In the genomic region with DNA sequence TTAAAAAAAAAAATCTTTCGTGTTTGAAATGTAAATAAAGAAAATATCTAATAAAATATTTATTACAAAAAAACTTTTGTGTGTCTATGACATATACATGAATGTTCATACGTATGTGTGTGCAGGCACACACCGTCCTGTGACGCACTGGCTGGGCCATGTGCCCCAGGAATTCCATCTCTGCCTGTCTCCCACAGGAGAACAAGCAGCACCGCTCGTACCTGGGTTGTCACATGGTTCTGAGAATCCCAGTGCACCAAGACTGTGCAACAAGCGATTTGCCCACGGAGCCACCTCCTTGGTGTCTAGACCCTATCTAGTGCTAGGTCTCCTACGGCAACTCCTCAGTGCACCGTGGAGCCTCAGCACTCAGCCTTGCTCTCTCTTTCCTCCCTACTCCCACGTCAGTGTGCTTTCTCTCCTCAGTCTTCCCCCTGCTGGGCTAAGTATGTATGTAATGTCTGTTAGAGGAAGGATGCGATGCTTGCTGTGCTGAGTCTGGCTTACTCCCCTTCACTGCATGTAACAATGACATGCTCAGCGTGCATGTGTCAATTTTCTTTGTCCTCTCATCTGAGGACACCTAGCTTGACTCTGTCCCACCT, we compare ENCODE assay signal across 15 mouse cellular contexts. TPM values are rescaled to one million over a fixed set of nuclear protein-coding genes. Genes with fewer than 3 reads are reported as not detected.
DNase-seq lines count a peak whose midpoint lies in the region; ATAC-seq and TF ChIP-seq lines count a peak whose summit lies in the region.
"Had no signal": no experiment of that assay in that cellular context is flagged by ENCODE, and none has a peak within 500 bp of the region (broad histone marks: within the 10 kb centered on the region; RNA-seq: fewer than 3 reads in every experiment).

No protein-coding gene starts in this region.

- no peaks in the 10 kb centered on the region for H3K4me1 ChIP-seq in embryonic facial prominence, embryonic 14.5 days (ENCODE audit: control insufficient read depth, insufficient read depth, low read length)
- H3K4me1 ChIP-seq in embryonic facial prominence, embryonic 10.5 days = no peaks in the 10 kb centered on the region
- H3K4me1 ChIP-seq in intestine, embryonic 14.5 days (replicated peaks; ENCODE audit: control insufficient read depth, insufficient read depth, low read length) = 0 out of 2 replicates have a peak, but pooled peaks cover 13% of the 10 kb centered on the region
- H3K4me1 ChIP-seq in intestine, embryonic 15.5 days (replicated peaks) = no peaks in the 10 kb centered on the region
- H3K4me1 ChIP-seq in neural tube, embryonic 14.5 days (ENCODE audit: control insufficient read depth, insufficient read depth, low read length) = no peaks in the 10 kb centered on the region
- no peaks in the 10 kb centered on the region for H3K4me1 ChIP-seq in neural tube, embryonic 15.5 days
- H3K4me1 ChIP-seq in stomach, postnatal 0 days (replicated peaks; ENCODE audit: control insufficient read depth, insufficient read depth) = no peaks in the 10 kb centered on the region

- peak; percentile 31; the same call in 1 of the 2 replicates for ATAC-seq in embryonic facial prominence, embryonic 14.5 days (ENCODE audit: low read depth)
- no peak for ATAC-seq in intestine, embryonic 14.5 days (replicated peaks; ENCODE audit: low FRiP score, low TSS enrichment, low read depth)
- no peak for ATAC-seq in intestine, embryonic 15.5 days
- peak; percentile 20; the same call in 1 of the 2 replicates for ATAC-seq in neural tube, embryonic 14.5 days (ENCODE audit: low read depth)
- ATAC-seq in neural tube, embryonic 15.5 days (ENCODE audit: low FRiP score) = no peak
- ATAC-seq in stomach, postnatal 0 days (ENCODE audit: low FRiP score, low TSS enrichment) = no peak
- no peak for ATAC-seq in activated CD4-positive, CD25-positive, alpha-beta regulatory T cell, adult 4 months
- ATAC-seq: Patski had no signal

- H3K9me3 ChIP-seq in embryonic facial prominence, embryonic 14.5 days (ENCODE audit: control insufficient read depth, low read length) = no peaks in the 10 kb centered on the region
- H3K9me3 ChIP-seq in embryonic facial prominence, embryonic 10.5 days = no peaks in the 10 kb centered on the region
- no peaks in the 10 kb centered on the region for H3K9me3 ChIP-seq in intestine, embryonic 14.5 days (ENCODE audit: control insufficient read depth, low read length)
- H3K9me3 ChIP-seq in intestine, embryonic 15.5 days = no peaks in the 10 kb centered on the region
- H3K9me3 ChIP-seq in neural tube, embryonic 14.5 days (ENCODE audit: control insufficient read depth, low read length) = no peaks in the 10 kb centered on the region
- no peaks in the 10 kb centered on the region for H3K9me3 ChIP-seq in neural tube, embryonic 15.5 days (replicated peaks)
- no peaks in the 10 kb centered on the region for H3K9me3 ChIP-seq in stomach, postnatal 0 days (ENCODE audit: control insufficient read depth, low read length)
- H3K9me3 ChIP-seq: heart, embryonic 13.5 days had no signal

- DNase-seq in embryonic facial prominence, embryonic 14.5 days (ENCODE audit: low spot score) = no peak
- no peak for DNase-seq in embryonic facial prominence, embryonic 10.5 days (ENCODE audit: low spot score)
- DNase-seq in intestine, embryonic 14.5 days (ENCODE audit: low spot score) = peak; percentile 39
- DNase-seq in stomach, postnatal 0 days (ENCODE audit: low spot score) = no peak
- DNase-seq: cerebellum, adult 9-10 months; embryo, embryonic 11 days; kidney, adult 9 months; layer of hippocampus, adult 9-11 months; lung, adult 2 months had no signal

- WGBS in embryonic facial prominence, embryonic 14.5 days = 85% methylated on average over 13 of the region's 13 CpGs
- 91% methylated on average over 13 of the region's 13 CpGs for WGBS in embryonic facial prominence, embryonic 10.5 days
- 90% methylated on average over 13 of the region's 13 CpGs for WGBS in intestine, embryonic 14.5 days
- 92% methylated on average over 13 of the region's 13 CpGs for WGBS in intestine, embryonic 15.5 days
- 84% methylated on average over 13 of the region's 13 CpGs for WGBS in neural tube, embryonic 14.5 days
- WGBS in neural tube, embryonic 15.5 days = 82% methylated on average over 13 of the region's 13 CpGs
- WGBS in stomach, postnatal 0 days = 90% methylated on average over 13 of the region's 13 CpGs

- H3K36me3 ChIP-seq in embryonic facial prominence, embryonic 14.5 days (ENCODE audit: control insufficient read depth, insufficient read depth, low read length) = peaks cover 53% of the 10 kb centered on the region
- H3K36me3 ChIP-seq in embryonic facial prominence, embryonic 10.5 days (replicated peaks) = peaks cover 59% of the 10 kb centered on the region
- H3K36me3 ChIP-seq in intestine, embryonic 14.5 days (ENCODE audit: control insufficient read depth, insufficient read depth, low read length) = peaks cover 52% of the 10 kb centered on the region
- H3K36me3 ChIP-seq in intestine, embryonic 15.5 days = peaks cover 15% of the 10 kb centered on the region; the same call in 1 of the 2 replicates
- H3K36me3 ChIP-seq in neural tube, embryonic 14.5 days (ENCODE audit: control insufficient read depth, insufficient read depth, low read length) = peaks cover 36% of the 10 kb centered on the region
- peaks cover 48% of the 10 kb centered on the region for H3K36me3 ChIP-seq in neural tube, embryonic 15.5 days
- peaks cover 6% of the 10 kb centered on the region for H3K36me3 ChIP-seq in stomach, postnatal 0 days (ENCODE audit: control insufficient read depth, insufficient read depth, low read length)

- H3K4me3 ChIP-seq in embryonic facial prominence, embryonic 14.5 days (ENCODE audit: low read depth, low read length) = no peak overlapping the region
- H3K4me3 ChIP-seq in embryonic facial prominence, embryonic 10.5 days = no peak overlapping the region
- no peak overlapping the region for H3K4me3 ChIP-seq in intestine, embryonic 14.5 days (ENCODE audit: low read depth, low read length)
- H3K4me3 ChIP-seq in intestine, embryonic 15.5 days (replicated peaks) = no peak overlapping the region
- H3K4me3 ChIP-seq in neural tube, embryonic 14.5 days (ENCODE audit: low read depth, low read length) = no peak overlapping the region
- no peak overlapping the region for H3K4me3 ChIP-seq in neural tube, embryonic 15.5 days (replicated peaks)
- H3K4me3 ChIP-seq in stomach, postnatal 0 days (ENCODE audit: low read depth, low read length) = no peak overlapping the region
- H3K4me3 ChIP-seq: heart, embryonic 13.5 days had no signal

- no peak for TF ChIP-seq EP300 in stomach, postnatal 0 days (optimal IDR thresholded peaks at IDR 0.05)

- H3K4me2 ChIP-seq in embryonic facial prominence, embryonic 14.5 days (ENCODE audit: low read depth, low read length) = no peak overlapping the region
- H3K4me2 ChIP-seq in intestine, embryonic 14.5 days (ENCODE audit: low read length) = no peak overlapping the region
- no peak overlapping the region for H3K4me2 ChIP-seq in intestine, embryonic 15.5 days (replicated peaks)
- no peak overlapping the region for H3K4me2 ChIP-seq in neural tube, embryonic 14.5 days (ENCODE audit: low read depth, low read length)
- no peak overlapping the region for H3K4me2 ChIP-seq in neural tube, embryonic 15.5 days
- H3K4me2 ChIP-seq in stomach, postnatal 0 days (replicated peaks; ENCODE audit: low read depth) = no peak overlapping the region
- H3K4me2 ChIP-seq: heart, embryonic 13.5 days had no signal

- no peak overlapping the region for H3K9ac ChIP-seq in embryonic facial prominence, embryonic 14.5 days (ENCODE audit: low read depth, low read length)
- no peak overlapping the region for H3K9ac ChIP-seq in intestine, embryonic 14.5 days (ENCODE audit: low read length)
- H3K9ac ChIP-seq in intestine, embryonic 15.5 days = no peak overlapping the region
- H3K9ac ChIP-seq in neural tube, embryonic 14.5 days (replicated peaks; ENCODE audit: low read depth, low read length) = no peak overlapping the region
- H3K9ac ChIP-seq in neural tube, embryonic 15.5 days (replicated peaks) = no peak overlapping the region
- no peak overlapping the region for H3K9ac ChIP-seq in stomach, postnatal 0 days (ENCODE audit: low read length)
- H3K9ac ChIP-seq: heart, embryonic 13.5 days had no signal

- TF ChIP-seq CTCF in stomach, postnatal 0 days (IDR thresholded peaks at IDR 0.05; ENCODE audit: low read depth) = peak; percentile 52

- no peaks in the 10 kb centered on the region for H3K27me3 ChIP-seq in embryonic facial prominence, embryonic 14.5 days (replicated peaks; ENCODE audit: control insufficient read depth, insufficient read depth, low read length)
- no peaks in the 10 kb centered on the region for H3K27me3 ChIP-seq in embryonic facial prominence, embryonic 10.5 days (replicated peaks; ENCODE audit: low read depth, poor library complexity, severe bottlenecking)
- no peaks in the 10 kb centered on the region for H3K27me3 ChIP-seq in intestine, embryonic 14.5 days (replicated peaks; ENCODE audit: control insufficient read depth, insufficient read depth, low read length)
- no peaks in the 10 kb centered on the region for H3K27me3 ChIP-seq in intestine, embryonic 15.5 days (replicated peaks)
- no peaks in the 10 kb centered on the region for H3K27me3 ChIP-seq in neural tube, embryonic 14.5 days (ENCODE audit: control insufficient read depth, insufficient read depth, low read length)
- H3K27me3 ChIP-seq in neural tube, embryonic 15.5 days (replicated peaks) = no peaks in the 10 kb centered on the region
- no peaks in the 10 kb centered on the region for H3K27me3 ChIP-seq in stomach, postnatal 0 days (ENCODE audit: control insufficient read depth, insufficient read depth, low read length)
- H3K27me3 ChIP-seq: heart, embryonic 13.5 days; Patski had no signal

- no peak overlapping the region for H3K27ac ChIP-seq in embryonic facial prominence, embryonic 14.5 days (replicated peaks; ENCODE audit: low read depth, low read length)
- no peak overlapping the region for H3K27ac ChIP-seq in embryonic facial prominence, embryonic 10.5 days (replicated peaks)
- no peak overlapping the region for H3K27ac ChIP-seq in intestine, embryonic 14.5 days (ENCODE audit: low read depth)
- H3K27ac ChIP-seq in intestine, embryonic 15.5 days = no peak overlapping the region
- H3K27ac ChIP-seq in neural tube, embryonic 14.5 days (ENCODE audit: low read depth, low read length) = no peak overlapping the region
- no peak overlapping the region for H3K27ac ChIP-seq in neural tube, embryonic 15.5 days (replicated peaks)
- H3K27ac ChIP-seq in stomach, postnatal 0 days (replicated peaks) = no peak overlapping the region
- H3K27ac ChIP-seq: heart, embryonic 13.5 days had no signal

RNA-seq across cellular contexts. Expression of a gene that starts 21.5 kb away (rescaled TPM):
- 49.5 and 56.0 TPM in 2 replicates for polyA plus RNA-seq in embryonic facial prominence, embryonic 14.5 days (2014; fragmentation: Nextera tagmentation; extraction: Ambion mirVana)
- polyA plus RNA-seq in embryonic facial prominence, embryonic 10.5 days (2016; fragmentation: Nextera tagmentation; extraction: Ambion mirVana) = 89.1 and 91.8 TPM in 2 replicates
- 52.6 and 60.7 TPM in 2 replicates for polyA plus RNA-seq in intestine, embryonic 14.5 days (2014; fragmentation: Nextera tagmentation; extraction: Ambion mirVana)
- polyA plus RNA-seq in intestine, embryonic 15.5 days (2015; fragmentation: Nextera tagmentation; extraction: Ambion mirVana) = 47.7 and 54.8 TPM in 2 replicates
- 97.4 and 105 TPM in 2 replicates for polyA plus RNA-seq in neural tube, embryonic 14.5 days (2014; fragmentation: Nextera tagmentation; extraction: Ambion mirVana)
- polyA plus RNA-seq in neural tube, embryonic 15.5 days (2015; fragmentation: Nextera tagmentation; extraction: Ambion mirVana) = 72.4 and 88.3 TPM in 2 replicates
- 26.7 and 30.4 TPM in 2 replicates for polyA plus RNA-seq in stomach, postnatal 0 days (2015; fragmentation: Nextera tagmentation; extraction: Ambion mirVana)
- 10 to 100 TPM; 54.2 to 76.9 TPM for polyA plus RNA-seq in activated CD4-positive, CD25-positive, alpha-beta regulatory T cell, adult 4 months (2017; shearing (Covaris generic))

Comparison
In these comparisons a context has a peak if more than half of its experiments do, and no peak if none do; other contexts are left out.
1. ATAC-seq: peak in embryonic facial prominence, embryonic 14.5 days (single experiment) and neural tube, embryonic 14.5 days (single experiment); none in intestine, embryonic 14.5 days (single experiment), intestine, embryonic 15.5 days (single experiment), neural tube, embryonic 15.5 days (single experiment), stomach, postnatal 0 days (single experiment) and activated CD4-positive, CD25-positive, alpha-beta regulatory T cell, adult 4 months (single experiment).